Mouse (Mus musculus) left cerebral cortex, adult 9 months (tissue): ENCODE measurements around the gene A4gnt.
"Not testable (repeated sequence)": the region's sequence is repeated elsewhere in the genome, so short reads cannot be mapped to it uniquely, and the experiment has no call there.

Experiments used
- DNase-seq, 2 experiments: peaks; one replicate each; pipeline ENCODE4 v3.0.0; 2022; ENCODE audit warnings: low spot score in 2 of 2

The A4gnt gene

DNA sequence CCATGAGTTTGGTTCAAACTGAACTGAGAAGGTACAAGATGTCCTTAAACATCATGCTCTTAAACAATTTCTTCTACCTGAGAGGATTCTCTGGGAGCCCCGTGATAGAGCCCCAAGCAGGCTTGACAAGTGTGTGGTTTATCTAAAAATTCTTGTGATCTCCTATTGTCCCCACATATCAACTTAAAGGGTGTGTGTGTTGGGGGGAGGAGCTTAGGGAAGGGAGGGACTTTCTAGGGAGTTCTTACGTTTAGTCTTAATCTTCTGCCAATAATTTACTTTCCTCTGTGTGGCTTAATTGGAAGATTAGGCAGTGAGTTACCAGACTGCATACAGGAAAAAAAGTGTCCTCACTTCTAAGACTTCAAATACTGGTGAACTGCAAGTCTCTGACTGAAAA, at the start of gene A4gnt:
A4gnt (plus strand) TSS at position 301 of the 400 bp plus-strand sequence.
- DNase-seq, result no peak

DNA sequence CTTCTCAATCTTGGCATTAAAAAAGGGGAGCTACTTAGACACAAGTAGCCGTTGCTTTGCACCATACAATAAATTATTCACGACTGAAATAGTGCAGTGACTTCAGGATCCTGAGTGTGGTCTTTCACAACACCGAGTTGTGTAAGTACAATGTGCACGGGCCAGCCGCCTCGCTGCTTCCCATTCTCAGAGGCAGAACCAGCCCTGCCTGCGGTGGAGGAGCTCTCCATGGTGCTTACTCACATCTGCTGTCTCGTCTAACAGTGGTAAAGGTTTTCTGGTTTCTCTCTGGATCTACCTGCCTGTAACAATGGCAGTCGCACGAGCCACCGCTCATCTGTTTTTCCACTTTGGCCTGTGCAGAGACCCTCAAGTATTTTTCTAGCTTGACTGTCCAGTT, 48.6 kb upstream of the A4gnt start:
- DNase-seq, result no peak

DNA sequence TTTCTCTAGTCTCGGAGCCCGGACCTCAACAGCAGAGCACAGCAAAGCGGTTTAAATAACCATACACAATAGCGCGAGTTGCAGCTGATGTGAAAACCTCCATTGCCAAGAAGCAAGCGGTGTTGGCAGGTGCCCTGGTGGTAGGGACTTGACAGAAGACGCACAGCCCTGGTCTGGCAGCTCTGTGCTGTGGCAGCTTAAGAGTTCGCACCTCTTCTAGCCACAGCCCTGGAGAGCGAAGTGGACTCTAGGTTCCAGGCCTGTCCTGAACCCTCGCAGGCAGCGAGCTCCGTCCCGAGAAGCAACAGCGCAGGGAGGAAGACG, 44.3 kb upstream of the A4gnt start:
- DNase-seq, result peak in 1 of 2 experiments; percentile 17

DNA sequence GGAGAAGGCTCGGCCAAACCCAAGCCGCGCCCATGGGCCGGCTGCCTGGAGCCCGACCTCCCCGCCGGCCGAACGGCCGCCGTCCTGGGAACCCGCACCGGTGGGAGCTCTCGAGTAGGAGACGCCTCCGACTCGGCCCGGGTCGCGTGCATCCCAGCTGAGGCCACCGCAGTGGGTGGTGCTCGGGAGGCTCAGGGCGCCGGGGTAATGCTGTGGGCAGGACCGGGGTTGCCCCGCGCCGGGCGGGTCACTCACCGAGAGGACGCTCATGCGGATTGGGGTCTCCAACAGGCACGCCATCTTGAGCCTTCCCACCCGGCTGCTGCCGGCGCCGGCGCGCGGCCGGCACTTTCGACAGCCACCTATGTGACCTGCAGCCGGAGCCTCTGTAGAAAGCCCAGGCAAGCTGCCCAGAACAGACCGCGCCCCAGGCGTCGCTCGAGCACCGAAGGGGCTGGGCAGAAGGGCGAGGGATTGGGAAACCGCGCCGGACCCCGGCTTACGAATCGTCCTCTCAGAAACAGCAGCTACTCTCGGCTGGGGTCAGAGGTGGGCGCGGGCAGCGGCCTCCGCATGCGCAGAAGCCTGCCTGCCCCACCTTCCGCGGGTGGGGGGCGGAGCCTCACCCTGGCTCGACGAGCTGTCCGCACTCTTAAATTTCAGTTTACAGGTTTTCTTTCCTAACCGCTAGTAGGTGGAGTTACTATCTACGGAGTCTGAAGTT, 43.8 kb upstream of the A4gnt start, which contains the start of gene Armc8:
Armc8 (minus strand) TSS at position 553 of the 724 bp plus-strand sequence.
- peak; percentile 70 to 90 for DNase-seq

DNA sequence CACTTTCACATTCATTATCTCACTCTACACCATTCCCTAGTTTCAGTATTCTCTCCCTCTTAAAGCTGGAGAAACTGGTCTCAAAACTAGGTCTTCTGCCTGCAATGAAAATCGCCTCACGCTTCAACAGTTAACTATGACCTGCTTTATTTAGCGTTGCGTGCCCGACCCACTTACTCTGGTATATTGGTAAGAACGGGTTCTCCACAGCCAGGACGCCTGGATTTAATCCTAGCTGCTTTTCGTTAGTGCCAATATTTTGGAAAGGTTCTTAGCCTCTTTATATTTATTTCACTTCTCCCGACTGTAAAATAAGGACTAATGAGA, 43.3 kb upstream of the A4gnt start:
- DNase-seq, result no peak

DNA sequence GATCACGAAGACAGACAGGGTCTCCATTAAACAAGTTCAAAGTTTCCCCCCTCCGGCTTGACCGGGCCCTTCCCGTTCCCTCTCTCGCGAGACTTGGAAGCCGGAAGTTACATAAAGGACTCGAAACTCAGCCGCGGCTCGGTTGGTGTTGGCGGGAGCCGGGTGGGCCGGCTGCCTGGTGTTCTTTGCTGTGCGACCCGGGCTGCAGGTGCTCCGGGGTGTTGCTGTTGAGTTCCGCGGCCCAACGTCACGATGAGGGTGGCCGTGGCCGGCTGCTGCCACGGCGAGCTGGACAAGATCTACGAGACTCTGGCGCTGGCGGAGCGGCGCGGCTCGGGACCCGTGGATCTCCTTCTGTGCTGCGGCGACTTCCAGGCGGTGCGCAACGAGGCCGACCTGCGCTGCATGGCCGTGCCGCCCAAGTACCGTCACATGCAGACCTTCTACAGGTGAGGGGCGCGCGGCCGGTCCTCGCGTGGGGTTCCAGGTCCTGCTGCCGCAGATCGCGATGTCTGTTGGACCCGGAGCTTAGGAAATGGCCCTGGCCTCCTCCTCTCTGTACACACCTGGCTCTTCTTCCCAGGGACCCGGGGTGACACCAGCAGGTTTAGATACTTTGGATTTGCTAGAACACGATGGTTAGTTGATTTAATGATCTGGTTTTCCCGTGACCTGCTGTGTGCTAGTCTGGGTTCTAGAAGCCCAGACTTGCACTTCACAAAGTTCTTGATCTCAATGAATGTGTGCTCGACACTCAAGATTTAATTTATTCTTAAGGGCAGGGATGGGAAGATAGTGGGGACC, 36.4 kb upstream of the A4gnt start, which contains the start of gene Dbr1:
Dbr1 (plus strand) TSS at position 123 of the 804 bp plus-strand sequence.
- DNase-seq, result peak; percentile 78 to 93

DNA sequence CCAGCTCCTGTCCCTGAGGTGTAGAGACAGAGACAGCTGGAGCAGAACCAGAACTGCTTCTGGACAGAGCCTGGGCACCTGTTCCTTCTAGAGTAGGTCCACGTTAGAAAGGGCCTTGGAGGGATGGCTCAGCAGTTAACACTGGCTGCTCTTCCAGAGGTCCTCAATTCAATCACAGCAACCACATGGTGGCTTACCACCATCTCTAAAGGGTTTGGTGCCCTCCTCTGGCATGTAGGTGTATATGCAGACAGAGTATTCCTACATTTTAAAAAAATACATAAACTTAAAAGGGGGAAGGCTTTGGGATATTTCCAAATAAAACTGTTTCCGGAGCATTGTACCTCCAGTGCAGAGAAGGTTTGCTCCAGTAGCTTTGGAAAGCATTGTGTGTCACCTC, 31.6 kb upstream of the A4gnt start:
- DNase-seq, result peak in 1 of 2 experiments; percentile 29

DNA sequence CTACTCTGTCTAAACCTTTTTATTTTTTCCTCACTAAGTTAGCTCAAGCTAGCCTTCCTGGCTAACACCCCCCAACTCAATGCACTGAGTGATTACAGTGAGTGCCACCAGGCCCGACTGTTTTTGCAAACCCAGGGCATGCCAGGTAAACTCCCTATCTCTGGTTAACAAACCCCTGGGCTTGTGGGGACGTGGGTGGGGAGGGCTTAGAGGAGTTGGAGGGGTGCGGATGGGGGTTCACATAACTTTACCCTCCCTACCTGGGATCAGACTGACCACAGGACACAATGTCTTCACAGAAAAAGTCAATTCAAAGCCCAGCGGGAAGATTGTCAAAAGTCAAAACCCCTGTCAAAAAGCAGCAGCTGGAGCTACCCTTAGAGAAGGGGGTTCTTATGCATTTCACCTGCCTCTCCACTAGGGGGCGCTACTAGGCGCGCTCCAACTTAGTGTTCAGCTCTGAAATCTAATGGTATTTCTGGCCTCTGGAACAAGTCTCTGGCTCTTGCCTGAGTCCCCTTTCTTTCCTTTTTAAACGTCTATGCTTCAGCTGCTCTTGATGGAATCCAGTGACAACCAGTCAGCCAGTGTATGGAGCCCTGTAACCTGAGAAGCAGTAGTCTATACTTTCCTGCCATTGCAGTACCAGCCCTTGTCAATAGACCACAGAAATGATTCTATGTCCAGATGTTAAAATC, 24.6 kb upstream of the A4gnt start:
- DNase-seq, result peak in 1 of 2 experiments; percentile 34

DNA sequence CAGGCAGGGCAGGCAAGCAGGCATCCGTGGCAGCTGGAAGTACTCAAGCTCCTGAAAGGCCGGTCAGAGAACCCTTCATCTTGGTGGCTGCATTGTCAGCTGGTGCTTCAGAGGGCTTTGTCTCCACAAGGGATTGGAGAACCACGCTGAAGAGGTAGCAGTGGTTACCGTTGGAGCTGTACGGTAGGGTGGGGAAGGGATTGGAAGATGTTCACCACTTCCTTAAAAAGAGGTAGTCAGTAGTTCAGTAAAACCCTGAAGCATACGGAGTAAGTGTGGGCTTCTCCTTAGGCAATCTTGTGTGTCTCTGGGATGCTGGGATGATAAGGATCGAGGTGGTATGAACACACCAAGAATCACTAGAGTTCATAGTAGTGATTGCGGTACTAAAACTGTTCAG, 21.2 kb upstream of the A4gnt start:
- DNase-seq, result no peak

DNA sequence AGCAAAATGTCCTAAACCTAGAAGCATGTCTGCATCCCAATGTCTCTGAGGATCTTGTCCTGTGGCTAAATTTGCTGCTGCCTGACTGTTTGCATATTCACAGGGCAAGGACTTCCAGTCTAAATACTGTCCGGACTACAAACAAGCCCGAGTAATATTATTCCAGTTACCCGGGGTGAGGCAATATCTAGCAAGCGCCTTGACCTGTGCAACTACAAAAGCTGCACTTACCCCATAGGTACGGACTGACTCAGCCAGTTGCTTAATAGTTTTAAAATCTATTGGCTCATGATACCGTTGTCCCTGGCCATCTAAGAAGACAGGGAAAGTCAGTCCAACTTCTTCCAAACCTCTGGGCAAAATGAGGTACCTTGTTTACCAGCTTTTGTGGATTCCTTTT, 13.2 kb upstream of the A4gnt start:
- DNase-seq, result not testable (repeated sequence)

DNA sequence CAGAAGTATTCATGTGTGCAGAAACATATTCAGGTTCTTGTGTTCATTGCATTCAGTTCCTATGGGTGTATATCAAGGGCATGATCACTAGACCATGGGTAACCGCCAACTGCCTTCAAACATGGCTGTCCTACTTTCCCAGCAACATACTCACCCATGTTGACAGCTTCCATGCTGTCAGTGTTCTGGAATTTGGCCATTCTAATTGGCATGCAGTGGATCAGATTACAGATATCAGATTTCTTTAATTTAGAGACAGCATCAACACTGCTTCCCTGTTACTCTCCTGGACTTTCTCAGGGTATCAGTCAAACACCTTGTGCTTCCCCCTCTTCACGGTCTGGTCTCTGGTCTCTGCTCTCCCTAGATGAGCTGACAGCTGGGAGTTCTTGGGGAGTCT, 8.7 kb upstream of the A4gnt start:
- no peak for DNase-seq

DNA sequence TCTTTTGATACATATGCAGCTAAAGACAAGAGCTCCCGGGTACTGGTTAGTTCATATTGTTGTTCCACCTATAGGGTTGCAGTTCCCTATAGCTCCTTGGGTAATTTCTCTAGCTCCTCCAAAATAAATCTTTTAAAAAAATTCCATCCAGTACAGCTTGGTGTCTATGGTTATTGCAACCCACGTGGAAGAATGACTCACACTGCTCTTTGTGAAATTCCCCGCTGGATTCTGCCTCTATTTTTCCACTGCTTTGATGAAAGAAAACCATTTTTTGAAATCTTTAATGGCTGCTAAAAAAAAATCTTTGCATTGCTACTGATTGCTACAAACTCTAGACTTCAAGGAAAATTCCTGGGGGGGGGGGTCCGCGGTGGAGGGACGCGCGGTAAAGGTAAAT, 7.4 kb downstream of the A4gnt start:
- DNase-seq, result peak in 1 of 2 experiments; percentile 23

DNA sequence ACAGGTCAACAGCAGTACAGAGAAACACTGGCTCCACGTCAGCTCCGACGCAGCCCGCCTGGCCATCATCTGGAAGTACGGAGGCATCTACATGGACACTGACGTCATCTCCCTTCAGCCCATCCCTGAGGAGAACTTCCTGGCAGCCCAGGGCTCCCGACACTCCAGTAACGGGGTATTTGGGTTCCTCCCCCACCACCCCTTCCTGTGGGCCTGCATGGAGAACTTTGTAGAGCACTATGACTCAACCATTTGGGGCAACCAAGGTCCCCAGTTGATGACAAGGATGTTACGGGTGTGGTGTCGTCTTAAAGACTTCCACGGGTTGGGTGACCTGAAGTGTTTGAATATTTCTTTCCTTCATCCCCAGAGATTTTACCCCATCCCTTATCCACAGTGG, 7.9 kb downstream of the A4gnt start:
- no peak for DNase-seq

DNA sequence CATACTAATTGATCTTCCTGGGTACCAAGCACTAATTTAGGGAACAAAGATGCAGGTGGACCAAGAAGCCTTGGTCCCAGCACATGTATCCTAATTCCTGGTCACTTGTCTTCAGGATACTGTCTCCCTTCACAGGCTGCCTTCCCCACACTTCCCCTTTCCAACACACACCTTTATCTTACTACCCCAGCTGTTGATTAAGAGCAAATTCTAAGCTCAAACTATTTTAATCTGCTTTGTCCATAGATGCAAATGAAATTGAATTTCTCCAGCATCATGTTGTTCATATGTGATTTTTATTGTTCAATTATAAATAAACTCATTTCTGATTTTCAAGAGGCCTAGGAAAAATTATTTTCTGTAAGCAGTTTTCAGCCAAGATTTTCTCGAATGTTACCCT, 9.7 kb downstream of the A4gnt start:
- DNase-seq, result no peak

DNA sequence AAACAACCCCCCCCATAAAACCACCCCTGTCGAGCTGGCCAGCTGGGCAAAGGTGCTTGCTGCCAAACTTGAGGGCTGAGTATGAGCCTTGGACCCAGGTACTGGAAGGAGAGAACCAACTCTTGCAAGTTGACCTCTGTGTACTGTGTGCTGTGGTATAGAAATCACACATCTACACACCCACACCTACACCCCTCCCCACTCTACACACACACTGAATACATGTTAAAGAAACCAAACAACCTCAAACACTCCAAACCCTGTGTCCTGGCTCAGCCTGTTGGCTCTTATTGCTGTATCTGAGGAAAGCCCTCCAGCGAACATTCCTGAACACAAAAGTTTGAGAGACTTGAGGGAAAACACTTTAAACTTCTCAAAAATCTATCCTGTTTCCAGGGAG, 10.7 kb downstream of the A4gnt start:
- no peak for DNase-seq

DNA sequence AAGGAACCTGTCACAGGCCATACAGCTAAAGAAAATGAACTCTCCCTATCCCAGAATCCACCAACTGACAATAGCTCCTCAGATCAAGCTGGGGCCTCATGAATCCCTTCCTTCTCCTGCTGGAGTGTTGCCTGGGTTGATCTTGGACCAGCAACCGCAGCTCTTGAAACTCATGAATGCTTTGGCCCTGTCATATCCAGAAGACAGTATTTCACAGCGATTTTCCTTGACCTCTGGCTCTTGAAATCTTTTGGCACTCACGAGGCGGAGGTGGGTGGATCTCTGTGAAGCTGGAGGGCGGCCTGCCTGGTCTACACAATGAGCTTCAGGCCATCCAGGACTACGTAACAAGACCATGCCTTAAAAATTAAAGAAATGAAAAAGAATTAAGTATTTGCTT, 11.8 kb downstream of the A4gnt start:
- DNase-seq, result no peak

DNA sequence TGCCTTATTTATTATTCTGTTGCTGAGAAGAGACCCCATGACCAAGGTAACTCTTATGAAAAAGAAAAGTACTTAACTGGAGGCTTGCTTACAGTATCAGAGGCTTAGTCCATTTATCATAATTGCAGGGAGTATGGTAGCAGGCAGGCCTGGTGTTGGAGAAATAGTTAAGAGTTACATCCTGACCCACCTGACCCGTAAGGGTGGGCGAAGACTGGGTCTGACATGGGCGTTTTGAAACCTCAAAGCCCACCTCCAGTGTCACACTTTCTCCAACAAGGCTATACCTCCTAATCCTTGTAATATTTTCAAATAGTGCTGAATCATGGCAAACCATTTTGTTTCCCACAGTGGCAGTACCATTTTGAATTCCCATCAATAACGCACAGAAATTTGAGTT, 16.3 kb downstream of the A4gnt start:
- no peak for DNase-seq

DNA sequence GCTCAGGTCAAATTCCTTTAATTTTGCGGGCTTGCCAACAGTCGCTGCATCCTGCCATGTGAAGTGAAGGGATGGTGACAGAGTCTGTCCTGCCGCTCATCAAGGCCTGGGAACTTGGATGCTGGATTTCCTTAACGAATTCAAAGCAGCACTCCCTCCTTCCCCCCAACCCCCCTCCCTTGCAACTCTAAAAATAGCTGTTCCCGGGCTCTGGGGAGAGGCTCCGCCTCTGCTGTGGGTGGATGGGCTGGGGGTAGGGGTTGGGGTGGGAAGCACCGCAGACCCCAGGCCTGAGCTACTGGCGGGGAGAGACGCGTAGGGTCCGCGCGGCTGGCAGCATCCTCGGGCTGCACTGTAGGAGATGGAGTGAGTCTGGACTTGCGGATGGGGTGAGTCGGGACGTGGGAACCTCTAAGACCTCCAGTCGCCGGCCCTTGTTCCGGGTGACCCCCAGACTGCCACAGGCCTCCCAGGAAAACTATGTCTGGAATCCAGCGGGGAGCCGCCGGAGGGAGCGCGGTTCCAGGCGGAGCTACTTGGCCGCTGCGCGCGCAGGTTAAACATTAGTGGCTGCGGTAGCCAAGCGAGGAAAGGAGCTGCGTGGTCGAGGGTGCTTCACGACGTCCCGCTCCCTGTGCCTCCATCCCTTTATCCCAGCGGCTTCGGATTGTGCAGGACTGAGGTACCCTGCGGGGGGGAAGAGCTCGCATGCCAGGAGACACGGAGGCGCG, 17.1 kb downstream of the A4gnt start, which contains the start of gene Dzip1l:
Dzip1l (plus strand) TSS at position 216 of the 731 bp plus-strand sequence.
- DNase-seq, result peak in 1 of 2 experiments; percentile 69

DNA sequence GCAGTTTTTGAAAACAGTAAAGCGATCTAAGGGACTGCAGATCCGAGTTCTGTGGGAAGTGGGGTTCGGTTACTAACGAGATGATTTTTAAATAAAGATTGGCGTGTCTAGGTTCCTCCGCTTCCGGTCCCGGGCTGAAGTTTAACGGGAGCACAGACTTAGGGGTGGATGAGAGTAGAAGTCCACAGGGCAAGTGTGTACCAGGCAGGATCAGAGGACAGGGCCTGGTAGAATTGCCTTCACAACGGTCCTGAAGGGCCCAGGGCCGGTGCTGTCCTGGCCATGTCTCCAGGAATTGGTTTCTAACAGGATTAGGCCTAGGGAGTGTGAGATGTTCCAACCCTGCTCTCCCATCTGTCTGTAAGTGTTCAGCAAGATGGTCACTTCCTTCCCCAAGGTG, 17.8 kb downstream of the A4gnt start:
- DNase-seq, result no peak

DNA sequence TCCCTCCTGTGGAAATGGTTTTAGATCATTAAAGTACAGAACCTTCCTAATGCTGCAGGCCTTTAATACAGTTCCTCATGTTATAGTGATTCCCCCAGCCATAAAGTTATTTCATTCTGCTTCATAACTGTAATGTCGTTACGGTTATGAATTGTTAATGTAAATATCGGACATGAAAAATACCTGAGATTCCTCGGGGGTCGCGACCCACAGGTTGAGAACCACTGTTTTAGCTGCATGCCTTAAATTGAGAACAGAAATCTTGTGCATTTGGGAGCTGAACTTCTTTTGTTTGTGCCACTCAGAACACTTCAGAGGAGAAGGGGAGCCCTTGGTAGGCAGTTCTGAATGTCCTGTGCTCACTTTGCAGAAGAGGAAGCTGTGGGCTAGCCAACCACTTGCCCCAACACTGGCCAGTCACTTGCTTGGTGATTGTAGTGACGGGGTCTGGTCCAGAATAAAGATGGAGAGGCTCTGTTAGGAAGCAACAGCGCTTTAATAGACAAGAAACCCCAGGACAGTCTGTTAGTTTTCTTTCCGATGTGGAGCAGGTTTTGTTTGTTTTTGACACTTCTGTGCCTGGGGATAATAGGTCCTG, 18.3 kb downstream of the A4gnt start:
- peak in 1 of 2 experiments; percentile 20 for DNase-seq

DNA sequence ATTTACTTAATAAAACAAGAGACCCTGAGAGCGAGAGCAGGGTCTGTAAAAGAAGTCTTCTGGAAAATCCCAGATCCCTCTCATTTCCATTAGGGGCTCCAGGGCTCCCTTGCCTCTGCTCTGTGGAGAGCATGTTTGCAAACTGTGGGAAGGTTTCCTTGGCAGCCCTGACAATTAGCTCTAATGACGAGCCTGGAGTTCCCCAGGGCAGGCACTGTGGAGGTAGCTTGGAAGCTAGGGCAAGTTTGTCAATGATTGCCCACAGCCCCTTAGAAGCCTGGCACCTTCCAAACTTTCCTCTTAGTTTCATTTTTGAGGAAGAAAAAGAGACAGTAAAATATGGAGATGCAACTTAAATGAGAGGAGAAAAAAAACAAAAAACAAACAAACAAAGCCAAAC, 19.5 kb downstream of the A4gnt start:
- DNase-seq, result peak in 1 of 2 experiments; percentile 20
